Mouse (Mus musculus) stomach, postnatal 0 days (tissue): ENCODE measurements around the gene Hcls1.
A peak's percentile ranks its signal among the peaks of the same experiment; 100 is the strongest.

Experiments used
- CTCF ChIP-seq: IDR thresholded peaks from 2 replicates; pipeline ENCODE4 v1.5.1; 2016; ENCODE audit warnings: antibody characterized with exemption, low read depth, mild to moderate bottlenecking, moderate library complexity
- EP300 ChIP-seq: optimal IDR thresholded peaks from 2 replicates; pipeline ENCODE3; 2016; ENCODE audit warnings: antibody characterized with exemption

DNA sequence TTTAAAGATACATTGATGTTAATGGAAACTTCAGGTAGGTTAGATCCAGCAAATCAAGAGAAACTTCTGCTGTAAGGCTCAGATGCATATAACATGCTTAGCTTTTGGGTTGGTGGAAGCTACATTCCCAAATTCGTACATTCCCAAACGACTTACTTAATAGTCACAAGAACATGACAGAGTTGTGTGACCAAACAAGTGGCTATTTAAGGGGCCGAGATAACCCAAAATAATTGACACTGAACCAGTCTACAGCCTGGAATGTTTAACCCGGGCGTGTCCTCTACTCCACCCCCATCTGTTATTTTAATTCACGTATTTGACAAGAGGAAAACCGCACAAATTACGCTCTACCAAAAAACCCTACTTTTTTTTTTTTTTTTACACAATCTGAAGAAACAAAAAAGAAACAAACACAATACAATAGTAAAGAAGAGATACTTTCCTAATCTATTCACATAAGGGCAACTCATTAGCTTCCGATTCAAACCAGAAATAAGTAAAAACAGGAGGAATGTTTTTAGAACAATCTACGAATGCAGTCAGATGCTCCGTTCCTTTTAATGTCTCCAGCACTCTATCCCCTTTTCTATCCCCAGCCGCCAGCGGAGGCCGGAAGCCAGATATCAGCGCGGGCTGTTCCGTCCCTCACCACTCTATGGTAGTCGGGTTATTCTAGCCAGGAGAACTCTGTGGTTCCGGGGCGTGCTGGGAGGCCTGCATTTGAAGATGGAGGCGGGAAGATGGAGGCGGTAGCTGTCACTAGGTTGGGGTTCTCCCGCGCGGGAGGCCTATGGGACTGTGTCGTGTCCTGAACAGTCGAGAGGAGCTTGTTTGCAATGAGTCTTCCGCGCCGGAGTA, 76.5 kb downstream of the Hcls1 start, which contains the start of gene Polq:
- TF ChIP-seq CTCF: peak; percentile 29
- TF ChIP-seq EP300: no peak
